Mouse (Mus musculus) erythroblast, embryonic 14.5 days (primary cell): ENCODE data around the gene Grhl1.

Source experiments
- GATA1 ChIP-seq: IDR thresholded peaks from 2 replicates; pipeline ENCODE4 v1.6.1; 2012; ENCODE audit warnings: low read length, inconsistent platforms, mixed read lengths
- TAL1 ChIP-seq: IDR thresholded peaks from 3 replicates; pipeline ENCODE4 v1.6.1; 2012; ENCODE audit warnings: low read length, inconsistent platforms, mixed read lengths

DNA sequence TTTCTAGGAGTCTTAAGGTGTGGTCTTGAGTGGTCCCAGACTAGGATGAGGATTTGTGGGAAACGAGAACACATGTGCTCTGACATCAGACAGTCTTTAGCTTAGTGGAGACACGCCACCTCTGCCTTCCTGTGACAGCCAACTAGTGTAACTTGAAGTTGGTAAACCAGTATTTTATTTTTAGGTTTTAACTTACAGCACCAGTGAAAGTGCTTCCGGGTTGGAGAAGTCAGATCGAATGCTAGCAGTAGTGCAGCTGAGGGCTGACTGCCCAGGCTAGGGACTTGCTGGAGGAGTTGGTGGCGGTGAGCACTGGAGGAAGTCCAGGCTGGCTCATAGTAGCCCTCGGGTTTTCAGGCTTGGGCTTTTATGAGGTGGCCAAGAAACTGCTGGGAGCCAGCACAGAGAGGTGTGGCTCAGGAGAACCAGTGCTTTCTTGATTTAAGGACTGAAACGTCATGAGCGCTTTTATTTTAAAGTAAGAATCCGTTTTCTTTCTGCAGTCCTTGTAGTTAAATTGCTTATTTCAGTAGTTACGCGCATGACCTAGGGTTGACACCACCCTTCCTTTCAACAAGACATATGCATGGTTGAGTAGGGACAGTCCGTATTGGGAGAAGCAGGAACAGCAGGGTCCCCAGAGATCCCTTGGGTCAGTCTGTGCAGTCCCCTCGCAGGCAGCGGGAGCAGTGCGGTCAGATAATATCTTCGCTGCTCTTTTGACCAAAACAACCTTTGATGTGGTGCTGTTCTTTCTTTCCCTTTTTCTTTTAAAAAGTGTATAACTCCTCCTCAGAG is 82.2 kb downstream of the Grhl1 start:
- TF ChIP-seq GATA1: no peak
- TF ChIP-seq TAL1: no peak
